Mouse (Mus musculus): ENCODE measurements around the gene Dusp11. TPM values are rescaled to one million over a fixed set of nuclear protein-coding genes. Genes with fewer than 3 reads are reported as not detected.
"Not testable (repeated sequence)": the region's sequence is repeated elsewhere in the genome, so short reads cannot be mapped to it uniquely, and the experiment has no call there.

Dusp11 gene
- total and polyA plus RNA-seq, 2 experiments from 2014 or later, result 31.6 to 60.6 TPM

GRCm38 (mm10) chr6:85911587-85911986, 49.9 kb downstream of the Dusp11 start, which contains the start of gene Tprkb:
TSS of gene Tprkb (plus strand) at chr6:85911865.
- no peak within 1 kb of the TSS for H3K27ac ChIP-seq
- no peaks in the 10 kb centered on the region for H3K27me3 ChIP-seq (ENCODE audit: insufficient read depth, low read length)
- no peak for TF ChIP-seq CTCF (IDR thresholded peaks at IDR 0.05; ENCODE audit: low read depth)
- no peak within 1 kb of the TSS for H3K4me3 ChIP-seq (ENCODE audit: low read length)
- H3K36me3 ChIP-seq (ENCODE audit: insufficient read depth, low read length), result no peaks in the 10 kb centered on the region
- DNase-seq (ENCODE audit: low spot score), result no peak
- ATAC-seq, result no peak
- peaks cover 12% of the 10 kb centered on the region for H3K4me1 ChIP-seq (ENCODE audit: insufficient read depth, low read length)
- no peaks in the 10 kb centered on the region for H3K9me3 ChIP-seq (ENCODE audit: low read length)
- H3K4me2 ChIP-seq (ENCODE audit: low read depth, low read length), result no peak within 1 kb of the TSS
- no peak within 1 kb of the TSS for H3K9ac ChIP-seq (replicated peaks; ENCODE audit: low read length)
- WGBS, result 80% methylated on average over 3 of the region's 3 CpGs

GRCm38 (mm10) chr6:85909704-85910103, 51.8 kb downstream of the Dusp11 start:
- H3K36me3 ChIP-seq (ENCODE audit: insufficient read depth, low read length), result no peaks in the 10 kb centered on the region
- H3K27ac ChIP-seq, result no peak overlapping the region
- H3K9me3 ChIP-seq (ENCODE audit: low read length), result no peaks in the 10 kb centered on the region
- H3K9ac ChIP-seq (replicated peaks; ENCODE audit: low read length), result no peak overlapping the region
- H3K27me3 ChIP-seq (ENCODE audit: insufficient read depth, low read length), result no peaks in the 10 kb centered on the region
- DNase-seq (ENCODE audit: low spot score), result no peak
- no peak overlapping the region for H3K4me3 ChIP-seq (ENCODE audit: low read length)
- H3K4me2 ChIP-seq (ENCODE audit: low read depth, low read length), result no peak overlapping the region
- no peak for TF ChIP-seq CTCF (IDR thresholded peaks at IDR 0.05; ENCODE audit: low read depth)
- WGBS, result 97% methylated on average over 1 of the region's 1 CpGs
- ATAC-seq, result no peak
- peaks cover 4% of the 10 kb centered on the region; the same call in 1 of the 2 replicates for H3K4me1 ChIP-seq (ENCODE audit: insufficient read depth, low read length)

GRCm38 (mm10) chr6:85908341-85908740, 53.1 kb downstream of the Dusp11 start:
- H3K4me2 ChIP-seq (ENCODE audit: low read depth, low read length), result no peak overlapping the region
- H3K4me1 ChIP-seq (ENCODE audit: insufficient read depth, low read length), result no peaks in the 10 kb centered on the region
- H3K27me3 ChIP-seq (ENCODE audit: insufficient read depth, low read length), result no peaks in the 10 kb centered on the region
- H3K4me3 ChIP-seq (ENCODE audit: low read length), result no peak overlapping the region
- no peak for ATAC-seq
- H3K27ac ChIP-seq, result no peak overlapping the region; the same call in 1 of the 2 replicates
- 74% methylated on average over 3 of the region's 3 CpGs for WGBS
- no peak overlapping the region for H3K9ac ChIP-seq (replicated peaks; ENCODE audit: low read length)
- DNase-seq (ENCODE audit: low spot score), result no peak
- no peaks in the 10 kb centered on the region for H3K36me3 ChIP-seq (ENCODE audit: insufficient read depth, low read length)
- H3K9me3 ChIP-seq (ENCODE audit: low read length), result no peaks in the 10 kb centered on the region
- no peak for TF ChIP-seq CTCF (IDR thresholded peaks at IDR 0.05; ENCODE audit: low read depth)

- H3K4me3 ChIP-seq (ENCODE audit: low read length); H3K4me2 ChIP-seq (ENCODE audit: low read depth, low read length); H3K27me3 ChIP-seq (ENCODE audit: insufficient read depth, low read length); H3K9ac ChIP-seq (replicated peaks; ENCODE audit: low read length); H3K4me1 ChIP-seq (ENCODE audit: insufficient read depth, low read length); H3K36me3 ChIP-seq (ENCODE audit: insufficient read depth, low read length); H3K9me3 ChIP-seq (ENCODE audit: low read length): not testable (repeated sequence)
- DNase-seq (ENCODE audit: low spot score), result peak; percentile 66
- 54% methylated on average over 2 of the region's 2 CpGs for WGBS
- peak overlapping the region; percentile 74 for H3K27ac ChIP-seq
- peak; percentile 92 for ATAC-seq
These were observed 54.5 kb downstream of the Dusp11 start for GRCm38 (mm10) chr6:85906911-85907351.

GRCm38 (mm10) chr6:85904642-85905061, 56.8 kb downstream of the Dusp11 start, which contains the start of gene Nat8f4:
TSS of gene Nat8f4 (minus strand) at chr6:85904884.
- not testable (repeated sequence) for H3K9me3 ChIP-seq (ENCODE audit: low read length); H3K27me3 ChIP-seq (ENCODE audit: insufficient read depth, low read length); H3K4me1 ChIP-seq (ENCODE audit: insufficient read depth, low read length); H3K36me3 ChIP-seq (ENCODE audit: insufficient read depth, low read length); H3K9ac ChIP-seq (replicated peaks; ENCODE audit: low read length)
- H3K27ac ChIP-seq, result peak within 1 kb of the TSS; percentile 74; the same call in 1 of the 2 replicates
- peak; percentile 46 for DNase-seq (ENCODE audit: low spot score)
- peak within 1 kb of the TSS; percentile 40; the same call in 1 of the 2 replicates for H3K4me2 ChIP-seq (ENCODE audit: low read depth, low read length)
- peak within 1 kb of the TSS; percentile 31 for H3K4me3 ChIP-seq (ENCODE audit: low read length)
- peak; percentile 90 for TF ChIP-seq CTCF (IDR thresholded peaks at IDR 0.05; ENCODE audit: low read depth)
- peak; percentile 77 for ATAC-seq
- WGBS, result 14% methylated on average over 20 of the region's 20 CpGs

GRCm38 (mm10) chr6:85902303-85902702, 59.2 kb downstream of the Dusp11 start:
- H3K36me3 ChIP-seq (ENCODE audit: insufficient read depth, low read length), result no peaks in the 10 kb centered on the region
- no peak for TF ChIP-seq CTCF (IDR thresholded peaks at IDR 0.05; ENCODE audit: low read depth)
- ATAC-seq, result no peak

GRCm38 (mm10) chr6:85898596-85899475, 62.6 kb downstream of the Dusp11 start:
- WGBS, result 59% methylated on average over 7 of the region's 8 CpGs
- not testable (repeated sequence) for H3K9ac ChIP-seq (replicated peaks; ENCODE audit: low read length); H3K9me3 ChIP-seq (ENCODE audit: low read length); H3K36me3 ChIP-seq (ENCODE audit: insufficient read depth, low read length); H3K4me1 ChIP-seq (ENCODE audit: insufficient read depth, low read length); H3K27me3 ChIP-seq (ENCODE audit: insufficient read depth, low read length); H3K27ac ChIP-seq; H3K4me3 ChIP-seq (ENCODE audit: low read length); H3K4me2 ChIP-seq (ENCODE audit: low read depth, low read length)
- ATAC-seq, result peak; percentile 64
- DNase-seq (ENCODE audit: low spot score), result peak; percentile 12

More at GRCm38 (mm10) chr6:85902303-85902702, 59.2 kb downstream of the Dusp11 start:
- no peak for DNase-seq (ENCODE audit: low spot score)
- no peak overlapping the region for H3K27ac ChIP-seq
- no peak overlapping the region for H3K9ac ChIP-seq (replicated peaks; ENCODE audit: low read length)
- H3K4me3 ChIP-seq (ENCODE audit: low read length), result no peak overlapping the region
- H3K4me1 ChIP-seq (ENCODE audit: insufficient read depth, low read length), result no peaks in the 10 kb centered on the region
- WGBS, result 84% methylated on average over 2 of the region's 2 CpGs
- H3K4me2 ChIP-seq (ENCODE audit: low read depth, low read length), result no peak overlapping the region
- no peaks in the 10 kb centered on the region for H3K27me3 ChIP-seq (ENCODE audit: insufficient read depth, low read length)
- no peaks in the 10 kb centered on the region for H3K9me3 ChIP-seq (ENCODE audit: low read length)

All from hindbrain, postnatal 0 days (tissue).